Mouse (Mus musculus) G1E (cell line): ENCODE measurements at regions not wholly inside any gene's neighbourhood (a gene's known extent, or its start where the extent isn't known, plus 50 kb on each side); places are given as distances from the start of the nearest gene placed in this dataset.

ENCODE experiments used
- CTCF ChIP-seq: IDR thresholded peaks from 2 replicates; pipeline ENCODE4 v1.5.1; 2012; ENCODE audit warnings: low read depth, low read length, inconsistent platforms, mixed read lengths
- GATA1 ChIP-seq: IDR thresholded peaks from 2 replicates; pipeline ENCODE4 v1.6.1; 2012; ENCODE audit warnings: borderline replicate concordance, low read length, inconsistent platforms, mixed read lengths
- TAL1 ChIP-seq: conservative IDR thresholded peaks from 2 replicates; pipeline ENCODE4 v1.6.1; 2012; ENCODE audit warnings: low read depth, low read length, inconsistent platforms, mixed read lengths

DNA sequence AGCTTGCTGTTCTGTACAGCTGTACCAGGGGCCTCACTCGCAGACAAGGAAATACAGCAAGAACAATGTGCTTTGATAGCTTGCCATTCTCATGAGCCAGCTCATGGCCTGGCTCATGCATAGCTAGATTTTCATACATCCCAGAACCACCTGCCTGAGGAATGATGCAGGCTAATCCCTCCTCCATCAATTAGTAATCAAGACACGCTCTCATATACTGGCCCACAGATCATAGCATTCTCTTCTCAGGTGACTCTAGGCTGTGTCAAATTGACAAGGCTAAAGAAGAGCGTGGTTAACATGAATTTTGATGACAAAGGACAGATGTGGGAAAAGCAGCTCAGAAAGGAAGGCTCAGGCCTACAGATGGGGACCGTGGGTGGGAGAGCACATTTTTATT lies 93.3 kb upstream of the Pfkp start:
- TF ChIP-seq CTCF = no peak
- no peak for TF ChIP-seq GATA1
- TF ChIP-seq TAL1 = no peak
